Mouse (Mus musculus) intestine, postnatal 0 days (tissue): ENCODE results near the gene Snx1. TPM values are rescaled to one million over a fixed set of nuclear protein-coding genes. Genes with fewer than 3 reads are reported as not detected.
A peak's percentile ranks its signal among the peaks of the same experiment; 100 is the strongest.

Source experiments
- ATAC-seq: fragments of 200-750 bp; cut with Nextera tagmentation; 2 replicates; pipeline ENCODE4 v1.8.0; 2017; ENCODE audit warnings: mild to moderate bottlenecking, moderate TSS enrichment, moderate library complexity
- H3K27ac ChIP-seq: fragments of 300-500 bp; sonication (generic); 2 replicates; pipeline ENCODE4 v1.5.1; 2014; ENCODE audit warnings: mild to moderate bottlenecking, low read depth, low read length, moderate library complexity
- H3K27me3 ChIP-seq: fragments of 300-500 bp; sonication (generic); replicated peaks from 2 replicates; pipeline ENCODE4 v1.6.1; 2014; ENCODE audit warnings: low read length, mixed read lengths; ENCODE audit not compliant: control insufficient read depth, insufficient read depth
- H3K36me3 ChIP-seq: fragments of 300-500 bp; sonication (generic); 2 replicates; pipeline ENCODE4 v1.6.1; 2014; ENCODE audit warnings: mild to moderate bottlenecking, moderate library complexity; ENCODE audit not compliant: control insufficient read depth, insufficient read depth
- H3K4me1 ChIP-seq: fragments of 300-500 bp; sonication (generic); replicated peaks from 2 replicates; pipeline ENCODE4 v1.6.1; 2014; ENCODE audit warnings: antibody characterized with exemption, low read length, mixed read lengths; ENCODE audit not compliant: control insufficient read depth, insufficient read depth
- H3K4me2 ChIP-seq: fragments of 300-500 bp; sonication (generic); replicated peaks from 2 replicates; pipeline ENCODE4 v1.6.1; 2014; ENCODE audit warnings: low read depth, mild to moderate bottlenecking, moderate library complexity
- H3K4me3 ChIP-seq: fragments of 300-500 bp; sonication (generic); 2 replicates; pipeline ENCODE4 v1.5.1; 2014; ENCODE audit warnings: low read depth, low read length
- H3K9ac ChIP-seq: fragments of 300-500 bp; sonication (generic); 2 replicates; pipeline ENCODE4 v1.6.1; 2014; ENCODE audit warnings: mild to moderate bottlenecking, low read depth, low read length
- H3K9me3 ChIP-seq: fragments of 300-500 bp; sonication (generic); 2 replicates; pipeline ENCODE4 v1.6.1; 2016; ENCODE audit warnings: mixed run types; ENCODE audit not compliant: control insufficient read depth
- CTCF ChIP-seq: sonication (generic); IDR thresholded peaks from 2 replicates; pipeline ENCODE4 v1.5.1; 2016; ENCODE audit warnings: low read depth, mild to moderate bottlenecking, control low read depth, antibody characterized with exemption, moderate library complexity
- whole genome bisulfite sequencing: fragments of 180-500 bp; shearing (Covaris S2); extraction: QIAGEN DNeasy Blood & Tissue Kit; methylation state at CpG from one replicate; pipeline ENCODE4 v1.1.7; 2014; 5-methylcytosine and 5-hydroxymethylcytosine counted together
- polyA plus RNA-seq: library from polyadenylated mRNA; unstranded; fragments of >200 nt; fragmentation: Nextera tagmentation; extraction: Ambion mirVana; gene quantifications from 2 replicates; pipeline ENCODE4 v1.2.1, GENCODE M21; 2015

Gene Snx1
- 122 and 133 TPM in 2 replicates for polyA plus RNA-seq

GRCm38 (mm10) chr9:66126456-66127192, at the start of gene Snx1, which contains the start of gene Ciao2a:
Gene Snx1 (minus strand): TSS chr9:66126587.
Gene Ciao2a (plus strand): TSS chr9:66126611.
- peak; percentile 20; the same call in 1 of the 2 replicates for TF ChIP-seq CTCF
- ATAC-seq = peak; percentile 80

GRCm38 (mm10) chr9:66174985-66175384, 48.6 kb upstream of the Snx1 start:
- Histone ChIP-seq H3K27me3 (no peaks in the 10 kb centered on the region), H3K27ac (no peak overlapping the region), H3K9me3 (no peaks in the 10 kb centered on the region), H3K9ac (no peak overlapping the region), H3K4me1 (no peaks in the 10 kb centered on the region), H3K4me2 (no peak overlapping the region), H3K36me3 (no peaks in the 10 kb centered on the region), H3K4me3 (no peak overlapping the region)
- no peak for ATAC-seq
- 89% methylated on average over 3 of the region's 3 CpGs for WGBS
- TF ChIP-seq CTCF = no peak

More at GRCm38 (mm10) chr9:66126456-66127192, at the start of gene Snx1, which contains the start of gene Ciao2a:
- Histone ChIP-seq H3K4me3 (peak within 1 kb of the TSS; percentile 63), H3K4me2 (peak within 1 kb of the TSS; percentile 81), H3K9ac (peak within 1 kb of the TSS; percentile 71), H3K4me1 (0 out of 2 replicates have a peak, but pooled peaks cover 9% of the 10 kb centered on the region), H3K27me3 (no peaks in the 10 kb centered on the region), H3K36me3 (peaks cover 13% of the 10 kb centered on the region; the same call in 1 of the 2 replicates), H3K9me3 (no peaks in the 10 kb centered on the region), H3K27ac (peak within 1 kb of the TSS; percentile 65)
- under 1% methylated on average over 34 of the region's 34 CpGs for WGBS

GRCm38 (mm10) chr9:66173316-66173855, 47.0 kb upstream of the Snx1 start:
- Histone ChIP-seq H3K9me3 (no peaks in the 10 kb centered on the region), H3K4me2 (no peak overlapping the region), H3K4me3 (no peak overlapping the region), H3K36me3 (no peaks in the 10 kb centered on the region), H3K9ac (no peak overlapping the region), H3K27ac (no peak overlapping the region), H3K4me1 (no peaks in the 10 kb centered on the region), H3K27me3 (no peaks in the 10 kb centered on the region)
- ATAC-seq = no peak
- WGBS = 97% methylated on average over 5 of the region's 5 CpGs
- TF ChIP-seq CTCF = no peak

GRCm38 (mm10) chr9:66171275-66171921, 45.0 kb upstream of the Snx1 start:
- WGBS = 75% methylated on average over 12 of the region's 12 CpGs
- ATAC-seq = no peak
- no peak overlapping the region for H3K27ac ChIP-seq

GRCm38 (mm10) chr9:66170506-66170905, 44.1 kb upstream of the Snx1 start:
- TF ChIP-seq CTCF = no peak
- ATAC-seq = no peak
- no peaks in the 10 kb centered on the region for H3K4me1 ChIP-seq
- WGBS = 77% methylated on average over 5 of the region's 5 CpGs
- no peaks in the 10 kb centered on the region for H3K9me3 ChIP-seq
- no peak overlapping the region for H3K27ac ChIP-seq
- no peak overlapping the region for H3K4me3 ChIP-seq
- H3K4me2 ChIP-seq = no peak overlapping the region
- no peak overlapping the region for H3K9ac ChIP-seq
- H3K27me3 ChIP-seq = no peaks in the 10 kb centered on the region
- H3K36me3 ChIP-seq = no peaks in the 10 kb centered on the region

More at GRCm38 (mm10) chr9:66171275-66171921, 45.0 kb upstream of the Snx1 start:
- H3K27me3 ChIP-seq = no peaks in the 10 kb centered on the region
- H3K9ac ChIP-seq = no peak overlapping the region
- H3K4me1 ChIP-seq = no peaks in the 10 kb centered on the region
- no peaks in the 10 kb centered on the region for H3K36me3 ChIP-seq
- H3K4me3 ChIP-seq = no peak overlapping the region
- no peak overlapping the region for H3K4me2 ChIP-seq
- TF ChIP-seq CTCF = no peak
- no peaks in the 10 kb centered on the region for H3K9me3 ChIP-seq

- no peak for ATAC-seq
- Histone ChIP-seq H3K4me2 (no peak overlapping the region), H3K4me3 (no peak overlapping the region), H3K9me3 (no peaks in the 10 kb centered on the region), H3K36me3 (no peaks in the 10 kb centered on the region), H3K9ac (no peak overlapping the region), H3K27ac (no peak overlapping the region), H3K27me3 (no peaks in the 10 kb centered on the region), H3K4me1 (no peaks in the 10 kb centered on the region)
- 13% methylated on average over 1 of the region's 1 CpGs for WGBS
- TF ChIP-seq CTCF = no peak
Observed at GRCm38 (mm10) chr9:66168233-66168632, 41.8 kb upstream of the Snx1 start.
